Mouse (Mus musculus) CH12.LX (cell line): ENCODE results near the gene Mybph. TPM values are rescaled to one million over a fixed set of nuclear protein-coding genes. Genes with fewer than 3 reads are reported as not detected.

Source experiments
- DNase-seq: peaks from one replicate; pipeline ENCODE4 v3.0.0-alpha.2; 2013; ENCODE audit errors: extremely low read depth
- H3K27ac ChIP-seq: 2 replicates; pipeline ENCODE4 v1.5.1; 2012; ENCODE audit warnings: low read depth, mild to moderate bottlenecking, control low read depth, moderate library complexity; ENCODE audit not compliant: insufficient read depth
- H3K27me3 ChIP-seq: replicated peaks from 2 replicates; pipeline ENCODE3; 2012; ENCODE audit warnings: inconsistent platforms
- H3K36me3 ChIP-seq, 2 experiments: replicated peaks in 1 of 2; 2 replicates each; pipeline versions ENCODE3 to v1.6.1; 2012; ENCODE audit warnings: inconsistent platforms in 1 of 2, low read length in 1 of 2, mild to moderate bottlenecking in 1 of 2, mixed read lengths in 1 of 2, moderate library complexity in 1 of 2; ENCODE audit not compliant: control insufficient read depth in 1 of 2, insufficient read depth in 1 of 2
- H3K4me1 ChIP-seq, 2 experiments: 2 replicates each; pipeline ENCODE4 v1.6.1; 2012; ENCODE audit warnings: inconsistent platforms in 1 of 2, moderate library complexity in 1 of 2; ENCODE audit not compliant: insufficient read depth in 2 of 2, control insufficient read depth in 1 of 2
- H3K4me2 ChIP-seq: 2 replicates; pipeline ENCODE4 v1.6.1; 2012; ENCODE audit warnings: low read depth, mild to moderate bottlenecking, control low read depth; ENCODE audit not compliant: poor library complexity, insufficient read depth, severe bottlenecking
- H3K4me3 ChIP-seq, 3 experiments: fragments of 150-350 bp in 1 of 3; sonication (generic) in 1 of 3; replicated peaks in 1 of 3; 2 replicates each; pipeline versions ENCODE3 to v1.5.1; 2011 to 2012; ENCODE audit warnings: low read depth in 2 of 3, low read length in 2 of 3, mild to moderate bottlenecking in 2 of 3, moderate library complexity in 2 of 3, control low read depth in 1 of 3, improper control_type of control experiment in 1 of 3, inconsistent platforms in 1 of 3, mixed read lengths in 1 of 3; ENCODE audit not compliant: poor library complexity in 1 of 3
- H3K79me2 ChIP-seq: replicated peaks from 2 replicates; pipeline ENCODE4 v1.6.1; 2012; ENCODE audit warnings: mild to moderate bottlenecking, moderate library complexity; ENCODE audit not compliant: control insufficient read depth, poor library complexity, insufficient read depth, severe bottlenecking; ENCODE audit errors: extremely low read depth
- H3K9ac ChIP-seq: 2 replicates; pipeline ENCODE4 v1.6.1; 2012; ENCODE audit warnings: low read depth, mild to moderate bottlenecking, control low read depth, moderate library complexity; ENCODE audit not compliant: insufficient read depth
- H3K9me3 ChIP-seq: replicated peaks from 2 replicates; pipeline ENCODE3; 2012; ENCODE audit warnings: low read length, inconsistent platforms, mixed read lengths
- BHLHE40 ChIP-seq: IDR thresholded peaks from 2 replicates; pipeline ENCODE4 v1.6.1; 2011; ENCODE audit warnings: mild to moderate bottlenecking, low read depth, low read length, improper control_type of control experiment
- CHD1 ChIP-seq: IDR thresholded peaks from 2 replicates; pipeline ENCODE4 v1.6.1; 2012; ENCODE audit warnings: low read depth, low read length, improper control_type of control experiment, inconsistent platforms
- CHD2 ChIP-seq: IDR thresholded peaks from 2 replicates; pipeline ENCODE4 v1.6.1; 2011; ENCODE audit warnings: low read length, improper control_type of control experiment
- CTCF ChIP-seq, 2 experiments: IDR thresholded peaks in 1 of 2; conservative IDR thresholded peaks in 1 of 2; 2 replicates each; pipeline ENCODE4 v1.5.1; 2011 to 2012; ENCODE audit warnings: low read depth in 2 of 2, low read length in 2 of 2, improper control_type of control experiment in 1 of 2, inconsistent platforms in 1 of 2, mild to moderate bottlenecking in 1 of 2, moderate library complexity in 1 of 2
- EP300 ChIP-seq: IDR thresholded peaks from 2 replicates; pipeline ENCODE4 v1.6.1; 2011; ENCODE audit warnings: low read length, improper control_type of control experiment
- ETS1 ChIP-seq: conservative IDR thresholded peaks from 2 replicates; pipeline ENCODE4 v1.6.1; 2012; ENCODE audit warnings: low read depth, mild to moderate bottlenecking, inconsistent platforms, low read length, improper control_type of control experiment, moderate library complexity
- HCFC1 ChIP-seq: IDR thresholded peaks from 2 replicates; pipeline ENCODE4 v1.6.1; 2012; ENCODE audit warnings: low read depth, mild to moderate bottlenecking, inconsistent platforms, low read length, improper control_type of control experiment
- KAT2A ChIP-seq: IDR thresholded peaks from 2 replicates; pipeline ENCODE4 v1.6.1; 2012; ENCODE audit warnings: low read length, improper control_type of control experiment, inconsistent platforms; ENCODE audit not compliant: insufficient replicate concordance
- MAFK ChIP-seq: IDR thresholded peaks from 2 replicates; pipeline ENCODE4 v1.6.1; 2011; ENCODE audit warnings: low read length, improper control_type of control experiment; ENCODE audit not compliant: insufficient replicate concordance
- MEF2A ChIP-seq: IDR thresholded peaks from 2 replicates; pipeline ENCODE4 v1.6.1; 2014; ENCODE audit warnings: low read depth, mild to moderate bottlenecking, inconsistent platforms, low read length, improper control_type of control experiment, borderline replicate concordance
- MYC ChIP-seq: IDR thresholded peaks from 2 replicates; pipeline ENCODE4 v1.6.1; 2011; ENCODE audit warnings: low read depth, mild to moderate bottlenecking, improper control_type of control experiment, low read length
- NELFE ChIP-seq: IDR thresholded peaks from 2 replicates; pipeline ENCODE4 v1.6.1; 2011; ENCODE audit warnings: low read depth, low read length, improper control_type of control experiment
- PAX5 ChIP-seq: IDR thresholded peaks from 2 replicates; pipeline ENCODE4 v1.6.1; 2012; ENCODE audit warnings: low read length, inconsistent platforms, mixed read lengths
- POLR2A ChIP-seq: IDR thresholded peaks from 2 replicates; pipeline ENCODE4 v1.6.1; 2011; ENCODE audit warnings: low read depth, mild to moderate bottlenecking, improper control_type of control experiment, low read length
- RCOR1 ChIP-seq: conservative IDR thresholded peaks from 2 replicates; pipeline ENCODE4 v1.6.1; 2012; ENCODE audit warnings: low read depth, mild to moderate bottlenecking, inconsistent platforms, low read length, improper control_type of control experiment
- SIN3A ChIP-seq: IDR thresholded peaks from 2 replicates; pipeline ENCODE4 v1.6.1; 2012; ENCODE audit warnings: low read length, improper control_type of control experiment, inconsistent platforms
- SMC3 ChIP-seq: IDR thresholded peaks from 2 replicates; pipeline ENCODE4 v1.6.1; 2011; ENCODE audit warnings: low read depth, low read length, improper control_type of control experiment
- ZMIZ1 ChIP-seq: IDR thresholded peaks from 2 replicates; pipeline ENCODE4 v1.6.1; 2012; ENCODE audit warnings: low read depth, mild to moderate bottlenecking, inconsistent platforms, low read length, improper control_type of control experiment
- dilution Hi-C: fragments of 300-500 bp; cut with MboI; formaldehyde crosslinking; loops from 2 replicates; pipeline ENCODE4 v1.14.3; 2020; ENCODE audit warnings: low sequenced_read_pairs; ENCODE audit not compliant: extremely low pct_unique_long_range_greater_than_20kb, extremely low pct_ligation_motif_present
- in situ Hi-C: fragments of 300-500 bp; cut with MboI; formaldehyde crosslinking; loops from 3 replicates; pipeline ENCODE4 v1.14.3; 2019; ENCODE audit warnings: low sequenced_read_pairs, low pct_ligation_motif_present, low pct_unique_long_range_greater_than_20kb, mixed read lengths
- polyA plus RNA-seq: library from polyadenylated mRNA; unstranded; fragments of >175 nt; gene quantifications from 2 replicates; pipeline ENCODE4 v1.2.1, GENCODE M21; 2012; ENCODE audit warnings: low read depth; ENCODE audit not compliant: insufficient read length
- total RNA-seq, 2 experiments: library from RNA; depleted of rRNA; stranded (reverse); fragments of 300-350 nt in 1 of 2; fragments of >200 nt in 1 of 2; gene quantifications; 2 replicates each; pipeline ENCODE4 v1.2.3; 2012 to 2014

Mybph gene
- total RNA-seq (2012; rRNA removed) (0.25 TPM in 2 replicates), total RNA-seq (2014; rRNA removed) (0.51 and 0.62 TPM in 2 replicates), polyA plus RNA-seq (2.4 and 3.0 TPM in 2 replicates)

- dilution Hi-C loops (no loop called here), in situ Hi-C loops (loop anchor here (5.0 to 10.0 kb wide), 2 partner anchors 41 to 102 kb away; no protein-coding TSS in a partner anchor)
- Histone ChIP-seq H3K4me2 (peak within 1 kb of the TSS; percentile 73), H3K27me3 (no peaks in the 10 kb centered on the region), H3K4me3 (peak within 1 kb of the TSS in 1 of 3 experiments; percentile 18), H3K36me3 (no peaks in the 10 kb centered on the region), H3K79me2 (no peaks in the 10 kb centered on the region), H3K4me1 (peaks cover 40 to 92% of the 10 kb centered on the region in 2 experiments), H3K9ac (no peak within 1 kb of the TSS), H3K9me3 (no peaks in the 10 kb centered on the region), H3K27ac (peak within 1 kb of the TSS; percentile 26; the same call in 1 of the 2 replicates)
- TF ChIP-seq KAT2A (no peak), CTCF (conservative IDR thresholded peaks at IDR 0.05 in 1 of 2, IDR thresholded peaks at IDR 0.05 in 1 of 2; ENCODE audit: low read depth in 2 of 2, low read length in 2 of 2) (no peak), PAX5 (no peak), BHLHE40 (no peak), MAFK (no peak), RCOR1 (no peak), POLR2A (no peak)
- DNase-seq = no peak
Observed at GRCm38 (mm10) chr1:134193126-134193525, at the start of gene Mybph. Mybph (plus strand) TSS chr1:134193448.

GRCm38 (mm10) chr1:134146066-134146465 lies 47.2 kb upstream of the Mybph start:
- dilution Hi-C loops = no loop called here
- TF ChIP-seq HCFC1 (no peak), NELFE (no peak), MEF2A (no peak), EP300 (no peak), CHD1 (no peak), ETS1 (no peak), SIN3A (no peak), MAFK (no peak), CHD2 (no peak), MYC (no peak), SMC3 (no peak), ZMIZ1 (no peak)
- H3K27me3 ChIP-seq = peaks cover 31% of the 10 kb centered on the region

More at GRCm38 (mm10) chr1:134146066-134146465, 47.2 kb upstream of the Mybph start:
- Histone ChIP-seq H3K9ac (no peak overlapping the region), H3K79me2 (no peaks in the 10 kb centered on the region), H3K9me3 (no peaks in the 10 kb centered on the region), H3K4me3 (no peak overlapping the region), H3K4me1 (peaks cover 0 to under 1% of the 10 kb centered on the region in 2 experiments; a peak in 1 of 4 replicates), H3K27ac (no peak overlapping the region), H3K4me2 (no peak overlapping the region), H3K36me3 (no peaks in the 10 kb centered on the region)
- in situ Hi-C loops = no loop called here
- no peak for DNase-seq
